Mouse (Mus musculus) T-helper 2 cell (primary cell): ENCODE results near the gene Zcchc14.

Experiments used
- in situ Hi-C: fragments of 300-600 bp; cut with MboI, MseI; formaldehyde crosslinking; loops from one replicate; pipeline ENCODE4 v1.15.1; 2025; ENCODE audit warnings: high pct_unique_total_duplicates

Zcchc14 gene

DNA sequence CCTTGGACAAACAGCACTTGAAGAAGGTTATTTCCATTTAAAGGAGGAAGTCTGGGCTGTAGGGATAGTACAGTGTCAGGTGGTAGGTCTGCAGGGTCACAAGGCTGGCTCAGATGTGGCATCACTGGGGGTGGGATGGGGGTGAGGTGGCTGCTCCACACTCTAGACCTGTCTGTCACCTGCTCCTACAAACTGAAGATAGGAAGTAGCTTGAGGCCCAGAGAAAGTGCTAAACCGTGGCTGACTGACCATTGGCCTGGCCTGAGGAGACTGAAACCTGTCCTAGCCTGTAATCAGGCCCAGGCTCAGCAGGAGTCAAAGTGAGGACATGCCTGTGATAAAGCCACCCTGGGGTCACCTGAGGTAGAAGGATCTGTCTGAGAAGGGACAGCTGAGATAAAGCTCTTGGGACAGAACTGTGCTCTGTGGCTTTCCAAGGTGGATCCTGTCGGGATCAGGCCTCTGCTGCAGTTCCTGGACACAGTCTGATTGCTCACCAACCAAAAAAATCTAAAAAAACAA is 63.4 kb downstream of the Zcchc14 start:
- in situ Hi-C loops, result loop anchor here (10.0 to 25.0 kb wide), 3 partner anchors 877 to 1998 kb away; partner anchors contain the start of gene 6430548M08Rik

- in situ Hi-C loops, result loop anchor here (10.0 to 25.0 kb wide), 3 partner anchors 876 to 1999 kb away; partner anchors contain the start of gene 6430548M08Rik
Measured at GRCm38 (mm10) chr8:121588750-121589149, 64.0 kb downstream of the Zcchc14 start.

GRCm38 (mm10) chr8:121585159-121585825 is 67.4 kb downstream of the Zcchc14 start:
- in situ Hi-C loops, result loop anchor here (10.0 to 25.0 kb wide), 3 partner anchors 873 to 2002 kb away; partner anchors contain the start of gene 6430548M08Rik

GRCm38 (mm10) chr8:121584730-121585129 is 68.0 kb downstream of the Zcchc14 start:
- in situ Hi-C loops, result loop anchor here (10.0 to 25.0 kb wide), 3 partner anchors 872 to 2003 kb away; partner anchors contain the start of gene 6430548M08Rik

- in situ Hi-C loops, result loop anchor here (10.0 to 25.0 kb wide), 3 partner anchors 871 to 2004 kb away; partner anchors contain the start of gene 6430548M08Rik
Measured at GRCm38 (mm10) chr8:121583653-121584052, 69.0 kb downstream of the Zcchc14 start.

DNA sequence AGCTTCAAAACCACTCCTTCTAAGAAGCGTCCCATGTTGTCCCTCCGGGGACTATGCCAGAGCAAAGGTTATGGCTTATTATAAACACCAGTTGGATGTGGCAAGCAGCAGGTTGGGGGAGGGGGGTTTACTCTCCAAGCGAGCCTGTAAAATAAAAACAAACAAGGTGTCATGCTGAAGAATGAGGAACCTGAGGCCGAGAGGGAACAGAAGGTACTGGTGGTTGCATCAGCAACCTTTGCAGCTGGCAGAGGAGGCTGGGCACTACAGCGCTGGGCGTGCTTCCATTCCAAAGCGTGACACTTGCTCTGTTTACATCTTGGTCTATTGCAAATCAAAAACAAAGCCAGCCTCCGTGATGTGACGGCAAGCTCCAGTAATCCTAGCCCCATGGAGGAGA is 72.2 kb downstream of the Zcchc14 start:
- in situ Hi-C loops, result loop anchor here (10.0 to 25.0 kb wide), 3 partner anchors 868 to 2007 kb away; partner anchors contain the start of gene 6430548M08Rik

- in situ Hi-C loops, result loop anchor here (25.0 kb wide), 2 partner anchors 867 to 2008 kb away; no protein-coding TSS in a partner anchor
Measured at GRCm38 (mm10) chr8:121578676-121579451, 73.8 kb downstream of the Zcchc14 start, which contains the start of gene Fbxo31. TSS of gene Fbxo31 (minus strand) at chr8:121578806.

- in situ Hi-C loops, result loop anchor here (25.0 kb wide), 2 partner anchors 866 to 2009 kb away; no protein-coding TSS in a partner anchor
Measured at GRCm38 (mm10) chr8:121577751-121578675, 74.7 kb downstream of the Zcchc14 start.

- in situ Hi-C loops, result loop anchor here (25.0 kb wide), 2 partner anchors 863 to 2012 kb away; no protein-coding TSS in a partner anchor
Measured at GRCm38 (mm10) chr8:121575661-121576060, 77.0 kb downstream of the Zcchc14 start.

- in situ Hi-C loops, result no loop called here
Measured at GRCm38 (mm10) chr8:121573275-121573674, 79.4 kb downstream of the Zcchc14 start.

- in situ Hi-C loops, result no loop called here
Measured at GRCm38 (mm10) chr8:121572121-121572520, 80.6 kb downstream of the Zcchc14 start.

- in situ Hi-C loops, result no loop called here
Measured at GRCm38 (mm10) chr8:121570801-121571200, 81.9 kb downstream of the Zcchc14 start.

DNA sequence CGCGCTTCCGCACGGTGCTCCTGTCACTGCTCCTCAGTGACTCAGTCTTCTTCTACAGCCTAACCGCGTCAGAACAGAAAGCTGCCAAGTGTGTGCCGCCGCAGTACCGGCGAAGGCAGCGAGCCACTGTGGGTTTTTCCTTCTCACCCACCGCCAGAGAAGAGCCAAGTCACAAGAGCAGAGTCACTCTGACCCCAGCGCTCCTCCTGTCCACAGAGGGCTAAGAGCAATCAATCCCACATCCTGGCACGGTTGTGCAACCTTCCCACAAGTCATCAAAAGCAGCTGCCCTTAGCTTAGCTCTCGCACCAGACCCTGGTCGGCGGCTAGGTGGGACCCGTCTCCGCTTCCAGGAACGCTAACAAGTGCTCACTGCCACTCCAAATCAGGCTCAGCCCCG is 82.4 kb downstream of the Zcchc14 start:
- in situ Hi-C loops, result no loop called here

GRCm38 (mm10) chr8:121568321-121568720 is 84.4 kb downstream of the Zcchc14 start:
- in situ Hi-C loops, result no loop called here

DNA sequence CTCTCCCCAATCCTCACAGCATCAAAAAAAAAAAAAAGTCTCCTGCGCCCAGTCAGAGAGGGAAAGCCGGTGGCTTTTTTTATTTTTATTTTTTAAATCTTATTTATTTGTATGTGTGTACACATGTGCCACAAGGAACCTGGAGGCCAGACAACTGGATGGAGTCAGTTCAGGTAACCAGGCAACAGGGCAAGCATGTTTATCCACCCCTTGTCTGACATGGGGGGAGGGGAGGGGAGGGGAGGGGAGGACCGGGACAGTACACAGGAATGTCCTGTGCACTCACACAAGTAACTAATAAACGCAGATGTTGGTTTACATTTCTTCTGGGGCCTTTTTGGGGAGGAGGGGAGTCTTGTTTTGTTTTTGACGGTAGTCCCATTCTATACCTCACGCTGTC is 89.0 kb downstream of the Zcchc14 start:
- in situ Hi-C loops, result no loop called here

GRCm38 (mm10) chr8:121562941-121563351 is 89.8 kb downstream of the Zcchc14 start:
- in situ Hi-C loops, result no loop called here

DNA sequence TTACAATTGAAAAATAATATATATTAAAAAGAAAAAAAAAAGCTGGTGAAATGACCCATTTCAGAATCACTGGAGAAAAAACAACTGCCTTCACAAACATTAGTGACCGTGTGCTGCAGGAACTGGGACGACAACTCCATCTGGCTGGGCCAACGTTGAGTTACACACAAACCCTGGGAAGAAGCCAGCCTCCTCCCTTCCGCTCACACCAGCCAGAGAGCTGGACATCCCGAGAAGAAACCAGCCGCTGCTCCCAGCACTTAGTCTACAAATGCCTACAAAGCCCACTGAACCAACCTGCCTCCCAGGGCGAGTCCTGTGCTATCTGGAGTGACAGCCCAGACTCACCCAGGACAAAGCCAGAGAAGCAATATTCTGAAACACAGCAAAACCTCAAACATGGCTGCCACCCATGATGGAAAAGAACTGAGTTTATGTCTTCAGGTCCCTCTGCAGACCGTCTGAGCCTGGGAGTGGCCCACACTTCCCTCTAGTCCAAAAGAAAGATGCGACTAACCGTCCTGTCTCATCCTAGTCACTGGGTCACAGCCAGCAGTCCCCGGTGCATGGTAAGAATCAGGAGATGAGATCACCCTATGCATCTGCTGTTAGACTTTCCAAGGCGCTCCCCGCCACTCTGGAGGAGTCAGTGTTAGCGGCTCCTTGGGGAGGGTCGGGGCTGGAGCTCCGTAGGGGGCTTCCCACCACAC is 90.9 kb downstream of the Zcchc14 start:
- in situ Hi-C loops, result no loop called here

DNA sequence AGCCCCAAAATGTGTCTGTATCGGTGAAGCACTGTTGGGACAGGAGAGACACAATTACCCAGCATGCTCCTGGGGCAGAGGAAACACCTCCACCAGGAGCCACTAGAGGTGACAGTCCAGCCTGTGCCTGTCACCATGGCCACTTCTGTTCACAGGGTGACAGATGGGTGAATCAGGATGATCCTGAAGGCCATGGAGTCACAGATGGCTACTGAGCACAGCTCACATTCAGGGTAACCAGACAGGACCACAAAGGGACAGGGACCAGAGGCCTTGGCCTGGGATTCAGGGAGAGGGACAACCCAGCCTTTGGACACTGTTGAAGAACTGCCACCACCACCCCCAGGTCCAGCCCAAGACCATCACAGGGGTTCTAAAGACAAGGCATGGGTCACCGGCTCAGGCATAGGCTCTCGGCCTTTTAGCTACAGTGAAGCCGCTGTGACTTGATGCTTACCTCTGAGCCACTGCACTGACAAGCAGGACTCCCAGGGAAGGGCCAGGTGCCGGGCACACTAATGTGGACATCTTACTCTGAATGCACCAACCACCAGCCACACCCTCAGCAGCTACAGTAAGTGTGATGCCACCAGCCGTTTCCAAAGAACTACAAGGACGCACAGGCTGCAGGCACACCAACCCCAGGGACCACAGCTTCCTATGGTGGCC is 92.1 kb downstream of the Zcchc14 start:
- in situ Hi-C loops, result no loop called here

DNA sequence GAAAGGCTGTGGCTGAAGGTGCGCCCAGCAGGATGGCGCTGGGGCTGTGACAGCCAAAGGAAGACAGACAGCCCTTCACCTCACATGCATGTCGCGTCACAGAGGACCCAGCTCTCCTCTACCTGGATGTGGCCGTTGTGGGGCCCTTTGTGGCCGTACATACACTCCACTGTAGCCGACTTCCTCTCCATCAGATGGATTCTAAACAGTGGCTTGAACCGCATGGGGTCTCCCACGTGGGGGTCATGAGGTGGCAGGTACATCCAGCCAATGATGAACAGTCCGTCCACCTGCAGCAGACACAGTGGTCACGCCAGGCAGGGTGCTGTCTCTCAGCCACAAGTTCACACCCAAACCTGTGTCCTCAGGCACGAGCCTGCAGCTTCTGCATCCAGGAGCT is 92.9 kb downstream of the Zcchc14 start:
- in situ Hi-C loops, result no loop called here

- in situ Hi-C loops, result no loop called here
Measured at GRCm38 (mm10) chr8:121558538-121558937, 94.2 kb downstream of the Zcchc14 start.
